Mouse (Mus musculus) thymus, postnatal 4 days (tissue): ENCODE results near the gene Stil.
A peak's percentile ranks its signal among the peaks of the same experiment; 100 is the strongest.

Source experiments
- DNase-seq: peaks from one replicate; pipeline ENCODE4 v3.0.0; 2021

Stil gene

DNA sequence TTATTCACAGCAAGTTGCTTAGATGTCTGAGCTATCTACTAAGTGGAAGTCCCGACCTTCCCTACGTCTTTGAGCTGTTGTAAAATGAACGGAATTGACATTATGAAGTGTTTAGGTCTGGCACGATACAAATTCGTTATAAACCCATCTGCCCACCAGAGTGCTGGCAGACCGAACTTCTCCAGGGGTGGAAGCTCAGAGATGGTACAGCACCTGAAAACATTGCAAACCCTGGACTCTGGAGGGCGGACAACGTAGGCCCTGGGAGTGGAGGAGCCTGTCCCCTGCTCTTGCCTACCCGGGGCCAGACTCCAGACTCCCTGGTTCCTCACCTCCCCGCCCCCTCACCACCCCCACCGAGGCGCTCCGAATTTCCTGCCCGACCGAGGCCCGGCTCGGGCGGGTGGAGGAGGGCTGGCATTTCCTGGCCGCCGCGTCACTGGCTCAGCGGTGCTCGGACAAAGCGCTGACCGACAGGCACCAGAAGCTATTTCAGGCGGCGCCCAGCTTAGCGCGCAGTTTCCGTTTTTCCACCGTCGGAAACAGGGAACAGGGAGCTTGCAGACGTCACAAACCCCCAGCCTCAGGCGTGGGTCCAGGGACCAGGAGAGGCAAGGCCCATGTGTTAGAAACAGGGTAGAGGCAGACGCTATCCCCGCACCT, 52.5 kb downstream of the Stil start:
- DNase-seq, result no peak

DNA sequence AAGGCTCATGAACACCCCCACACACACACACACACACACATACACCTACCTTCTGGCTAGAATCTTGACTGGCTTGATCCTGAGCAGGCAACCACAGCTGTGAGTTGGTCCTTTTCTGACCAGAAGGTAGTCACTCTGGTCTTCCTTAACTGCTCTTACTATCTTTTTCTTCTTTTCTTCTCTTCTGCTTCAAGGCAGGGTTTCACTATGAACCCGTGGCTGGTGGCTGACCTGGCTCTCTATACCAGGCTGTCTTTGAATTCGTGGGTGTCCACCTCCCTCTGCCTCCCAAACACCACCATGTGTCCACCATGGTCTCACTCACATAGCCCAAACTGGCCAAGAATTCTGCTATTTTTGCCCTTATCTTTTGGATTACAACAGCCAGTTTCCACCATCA, 55.1 kb downstream of the Stil start:
- no peak for DNase-seq

DNA sequence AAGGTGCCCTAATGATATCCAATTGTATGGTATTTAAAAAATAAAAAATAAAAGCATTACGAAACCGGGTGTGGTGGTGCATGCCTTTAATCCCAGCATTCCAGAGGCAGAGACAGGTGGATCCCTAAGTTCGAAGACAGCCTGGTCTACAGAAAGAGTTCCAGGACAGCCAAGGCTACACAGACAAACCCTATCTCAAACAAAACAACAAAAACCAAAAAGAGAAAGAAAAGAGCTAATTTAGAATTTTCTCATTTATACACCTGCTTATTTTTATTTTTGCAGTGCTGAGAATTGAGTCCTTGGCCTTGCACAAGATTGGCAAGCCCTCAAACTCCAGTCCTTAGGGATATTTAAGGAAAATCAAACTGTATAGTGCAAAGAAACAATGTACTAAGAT, 55.7 kb downstream of the Stil start:
- no peak for DNase-seq

DNA sequence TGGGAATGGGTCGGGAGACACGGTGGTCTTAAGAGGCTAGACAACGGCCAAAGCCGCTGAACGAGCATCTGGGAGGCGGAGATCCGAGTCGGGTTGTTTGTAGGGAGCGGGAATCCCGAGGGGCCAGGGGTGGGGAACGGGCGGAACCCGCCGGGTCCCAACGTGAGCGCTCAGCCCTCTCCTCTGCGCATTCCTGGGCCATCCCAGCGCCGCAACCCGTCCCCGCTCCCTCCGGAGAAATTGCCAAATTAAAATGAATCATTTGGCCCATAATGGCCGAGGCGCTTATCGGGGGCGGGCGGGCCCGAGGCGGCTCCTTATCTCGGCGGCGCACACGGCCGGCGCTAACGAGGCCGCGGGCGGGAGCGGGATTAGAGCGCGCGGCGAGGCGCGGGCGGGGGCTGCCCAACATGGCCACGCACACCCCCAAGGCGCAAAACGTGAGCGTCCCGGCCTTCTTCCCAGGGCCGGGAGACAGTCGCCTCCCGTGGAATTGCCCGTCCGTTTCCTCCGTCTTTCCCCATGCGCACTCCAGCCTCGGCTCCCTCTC, 56.5 kb downstream of the Stil start, which contains the start of gene Tal1:
Gene Tal1, plus strand, starts transcription at position 56 of the 550 bp plus-strand sequence.
- peak; percentile 23 for DNase-seq

DNA sequence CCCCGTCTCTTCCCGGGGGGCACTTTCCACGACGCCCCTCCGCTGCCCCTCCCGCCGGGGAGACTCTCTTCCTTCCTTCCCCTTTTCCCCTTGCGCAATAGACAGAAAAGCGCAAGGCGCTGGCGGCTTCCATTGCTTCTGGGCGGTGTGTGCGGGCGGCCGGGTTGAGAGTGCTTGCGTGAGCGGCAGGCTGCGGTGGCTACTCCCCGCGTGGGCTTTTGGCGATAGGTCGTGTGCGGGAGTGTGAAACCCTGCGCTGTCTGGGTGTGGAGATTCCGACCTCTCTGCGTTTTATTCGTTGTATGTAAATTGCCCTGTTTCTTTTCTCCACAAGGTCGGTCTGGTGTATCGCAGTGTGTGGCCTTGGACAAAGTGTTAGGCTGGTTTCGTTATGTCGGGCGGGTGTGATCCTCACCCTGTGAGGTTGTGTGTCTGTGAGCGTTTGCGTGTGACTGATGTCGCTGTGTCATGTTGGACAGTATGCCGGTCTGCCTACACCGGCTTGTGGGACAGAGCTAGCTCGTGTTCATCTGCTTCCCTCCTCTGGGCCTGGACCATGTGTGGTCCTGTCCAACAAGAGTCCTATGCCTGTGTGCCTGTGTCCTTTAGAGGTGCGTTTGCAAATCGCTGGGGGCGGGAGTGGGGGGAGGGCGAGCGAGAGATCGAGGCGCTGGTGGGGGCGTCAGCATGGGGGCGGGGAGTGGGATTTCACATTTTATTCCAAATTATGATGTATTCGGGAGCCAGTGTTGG, 57.1 kb downstream of the Stil start:
- DNase-seq, result peak; percentile 27

DNA sequence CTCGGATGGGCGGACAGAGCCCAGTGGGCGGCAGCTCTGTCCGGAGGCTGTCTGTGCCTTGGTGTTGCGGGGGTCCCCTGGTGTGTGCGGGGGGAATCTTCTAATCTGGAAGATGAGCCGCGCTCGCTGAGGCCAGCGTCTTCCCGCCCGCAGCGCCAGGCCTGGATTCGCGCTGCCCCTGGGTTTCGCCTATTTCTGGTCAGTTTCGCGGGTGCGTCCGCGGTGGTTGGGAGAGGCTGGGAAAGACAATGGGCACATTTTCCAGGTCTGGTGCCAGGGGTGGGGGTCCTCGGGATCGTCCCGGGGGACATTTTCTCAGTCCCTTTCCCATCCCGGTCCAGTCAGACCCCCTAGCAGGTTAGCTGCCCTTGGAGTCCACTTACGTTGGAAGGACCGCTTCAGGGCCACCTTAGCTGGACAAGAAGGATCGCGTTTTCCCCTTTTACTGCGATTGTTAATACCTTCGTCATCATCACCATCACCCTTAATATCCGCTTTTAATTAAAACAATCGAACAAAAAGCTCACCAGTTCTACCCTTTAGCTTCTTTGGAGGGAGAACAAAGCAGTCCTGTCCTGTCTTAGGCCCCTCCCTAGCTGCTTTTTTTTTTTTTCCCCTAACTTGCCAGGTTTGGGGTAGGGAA, 57.8 kb downstream of the Stil start:
- no peak for DNase-seq

DNA sequence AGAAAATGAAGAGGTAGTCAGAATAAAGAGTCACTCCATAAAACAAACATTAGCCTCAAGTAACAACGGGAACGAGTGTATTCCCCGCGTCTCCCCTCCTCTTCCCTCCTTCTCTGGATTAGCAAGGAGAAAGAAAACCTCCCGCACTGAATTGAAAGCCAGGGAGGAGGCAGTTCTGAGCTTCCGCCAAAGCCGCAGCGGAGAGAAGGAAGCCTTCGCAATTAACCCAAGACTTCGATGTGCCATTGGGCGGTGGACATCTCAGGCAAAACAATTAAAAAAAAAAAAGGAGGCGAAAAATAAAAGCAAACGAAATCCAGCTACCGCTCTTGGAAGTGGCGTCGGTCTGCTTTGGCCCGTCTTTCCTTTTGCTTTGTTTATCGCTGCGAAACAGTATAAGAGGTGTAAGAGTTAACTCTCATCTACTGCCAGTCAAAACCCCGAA, 58.4 kb downstream of the Stil start:
- DNase-seq, result no peak

DNA sequence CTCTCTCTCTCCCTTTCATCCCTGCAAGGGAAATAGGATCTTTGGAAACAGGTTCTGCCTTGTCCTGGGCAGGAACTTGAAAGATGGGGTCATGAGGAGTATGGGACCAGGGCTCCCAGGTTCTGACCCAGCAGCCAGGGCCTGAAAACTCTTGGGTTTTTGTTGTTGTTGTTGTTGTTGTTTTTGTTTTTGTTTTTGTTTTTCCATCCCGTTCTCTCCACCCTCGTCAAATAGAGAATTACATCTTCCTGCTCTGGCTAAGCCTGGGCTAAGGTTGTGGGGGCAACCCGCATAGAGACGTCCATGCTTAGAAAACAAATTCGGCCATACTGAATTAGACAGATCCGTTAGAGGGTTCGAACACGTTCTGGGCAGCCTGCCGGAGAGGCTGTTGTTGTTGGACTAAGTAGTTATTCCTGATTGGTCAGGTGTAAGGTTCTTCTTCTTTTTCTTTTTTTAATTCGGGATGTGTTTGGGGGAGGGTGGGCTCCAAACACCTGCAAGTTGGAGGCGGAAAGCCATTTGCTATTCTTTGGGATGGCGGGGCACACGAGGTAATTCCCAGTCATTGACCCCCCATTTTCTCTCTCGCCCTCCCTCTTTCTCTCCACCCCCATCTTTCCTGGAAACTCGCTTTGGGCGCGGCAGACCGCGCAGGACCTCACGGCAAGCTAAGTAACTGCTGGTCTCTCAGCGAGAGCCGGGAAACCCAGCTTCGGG, 59.1 kb downstream of the Stil start:
- DNase-seq, result no peak

DNA sequence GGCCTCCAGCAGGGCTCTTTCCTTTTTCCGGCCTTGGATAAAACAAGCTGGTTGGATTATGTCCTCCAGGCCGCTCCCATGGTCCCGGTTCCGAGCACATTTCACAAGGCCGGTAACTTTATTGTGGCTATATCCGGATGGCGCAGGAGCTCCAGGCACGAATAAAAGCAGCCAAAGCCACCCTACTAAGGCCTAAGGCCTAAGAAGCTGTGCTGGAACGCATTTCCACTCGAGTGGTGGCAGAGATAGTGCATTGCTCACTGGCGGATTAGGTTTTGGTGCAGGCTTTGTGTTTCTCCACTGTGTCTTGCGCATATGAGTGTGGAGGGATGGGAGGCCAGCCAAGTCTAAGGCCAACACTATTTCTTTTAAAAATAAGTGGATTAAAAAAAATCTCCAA, 59.9 kb downstream of the Stil start:
- no peak for DNase-seq

DNA sequence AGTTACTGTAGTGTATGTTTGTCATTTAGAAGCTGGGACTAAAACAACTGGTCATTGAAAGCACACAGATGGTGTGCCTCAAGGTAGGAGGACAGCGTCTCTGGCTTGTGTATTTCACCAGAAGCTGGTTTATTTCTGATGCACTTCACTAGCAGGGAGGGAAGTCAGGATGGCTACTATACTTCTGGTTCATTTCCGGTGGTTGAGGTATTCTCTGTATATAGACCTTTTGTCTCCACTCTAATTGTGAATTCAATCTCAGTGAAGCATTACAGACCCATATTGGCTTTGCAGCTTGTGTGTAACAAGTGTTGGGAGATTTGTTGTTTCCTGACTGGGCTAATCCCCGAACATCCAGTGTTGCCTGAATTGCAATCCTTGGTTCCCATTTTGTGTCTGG, 60.8 kb downstream of the Stil start:
- DNase-seq, result no peak

DNA sequence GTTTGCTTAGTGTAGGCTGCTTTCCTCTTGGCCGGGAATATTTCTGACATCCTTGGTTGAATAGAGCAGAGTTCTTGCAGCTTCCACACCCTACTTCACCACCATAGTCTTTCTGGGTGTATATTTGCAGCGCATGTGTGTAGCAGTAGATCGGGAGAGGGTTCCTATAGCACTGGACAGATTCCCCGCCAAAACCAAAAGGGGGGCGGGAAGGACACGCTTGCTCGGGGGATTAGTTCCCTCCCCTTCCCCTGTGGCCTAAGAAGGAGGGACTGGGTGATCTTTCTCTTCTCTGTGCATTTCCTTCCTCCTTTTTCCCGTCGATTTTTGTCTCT, 62.5 kb downstream of the Stil start:
- DNase-seq, result no peak

DNA sequence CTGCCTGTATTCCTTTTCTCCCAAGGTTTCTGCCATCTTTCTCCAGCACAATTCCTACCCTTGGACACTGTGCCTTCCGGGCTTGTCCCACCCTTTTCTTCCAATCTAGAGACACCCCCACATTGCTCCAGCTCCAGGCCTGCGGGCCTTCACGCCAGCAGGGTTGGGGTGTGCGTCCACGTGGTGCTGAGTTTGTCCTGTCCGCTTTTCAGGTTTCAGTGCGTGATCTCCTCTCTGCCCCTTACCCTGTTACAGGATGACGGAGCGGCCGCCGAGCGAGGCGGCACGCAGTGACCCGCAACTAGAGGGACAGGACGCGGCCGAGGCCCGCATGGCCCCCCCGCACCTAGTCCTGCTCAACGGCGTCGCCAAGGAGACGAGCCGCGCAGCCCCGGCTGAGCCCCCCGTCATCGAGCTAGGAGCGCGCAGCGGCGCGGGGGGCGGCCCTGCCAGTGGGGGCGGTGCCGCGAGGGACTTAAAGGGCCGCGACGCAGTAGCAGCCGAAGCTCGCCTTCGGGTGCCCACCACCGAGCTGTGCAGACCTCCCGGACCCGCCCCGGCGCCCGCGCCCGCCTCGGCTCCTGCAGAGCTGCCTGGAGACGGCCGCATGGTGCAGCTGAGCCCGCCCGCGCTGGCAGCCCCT, 63.0 kb downstream of the Stil start:
- peak; percentile 61 for DNase-seq

DNA sequence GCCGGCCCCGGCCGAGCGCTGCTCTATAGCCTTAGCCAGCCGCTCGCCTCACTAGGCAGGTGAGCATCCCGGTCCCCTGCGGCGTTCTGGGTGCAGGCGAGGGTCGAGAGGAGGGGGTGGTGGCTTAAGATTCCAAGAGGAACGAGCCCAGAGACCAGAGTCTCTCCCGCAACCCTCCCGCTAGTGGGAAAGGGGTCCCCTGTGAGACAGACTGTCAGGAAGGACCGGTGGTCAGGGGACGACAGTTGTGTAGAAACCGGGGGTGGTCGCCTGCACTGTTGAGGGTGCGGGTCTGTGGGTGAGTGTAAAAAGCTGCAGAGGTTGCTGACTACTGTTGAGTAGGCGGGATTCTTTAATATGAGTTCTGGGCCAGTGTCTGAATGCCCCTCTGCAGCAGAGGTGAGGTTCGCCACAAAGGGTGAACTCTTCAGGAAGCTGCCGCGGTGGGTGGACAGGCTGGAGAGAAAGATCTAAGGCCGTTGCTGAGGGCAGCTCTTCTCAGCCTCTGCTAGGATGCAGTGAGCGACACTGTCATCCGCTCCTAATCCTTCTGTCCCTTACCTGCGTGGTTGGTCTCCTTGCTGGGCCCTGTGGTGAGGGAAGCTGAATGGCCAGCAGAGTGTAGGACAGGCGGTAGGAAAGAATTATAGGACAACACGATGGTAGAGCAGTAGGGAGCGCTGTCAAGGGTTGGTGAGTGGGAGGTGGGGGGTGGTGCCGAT, 63.7 kb downstream of the Stil start:
- DNase-seq, result no peak

DNA sequence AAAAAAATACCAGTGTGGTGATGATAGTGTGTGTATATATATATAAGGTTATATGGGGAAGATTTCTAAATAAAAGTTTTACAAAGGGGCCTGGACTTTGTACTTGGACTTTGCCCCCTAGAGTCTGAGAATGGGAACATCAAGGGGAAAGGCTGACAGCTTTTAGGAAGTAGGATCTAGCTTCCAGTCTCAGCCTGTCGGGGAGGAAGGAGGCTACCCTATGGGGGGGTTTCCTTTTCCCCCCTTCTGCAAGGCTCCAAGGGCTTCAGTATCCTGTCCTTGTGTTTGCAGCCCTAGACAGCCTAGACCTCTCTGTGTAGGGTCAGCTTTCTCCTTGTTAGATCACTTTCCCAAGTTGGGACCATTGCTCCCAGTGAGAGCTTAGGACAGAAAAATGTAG, 71.7 kb downstream of the Stil start:
- no peak for DNase-seq

DNA sequence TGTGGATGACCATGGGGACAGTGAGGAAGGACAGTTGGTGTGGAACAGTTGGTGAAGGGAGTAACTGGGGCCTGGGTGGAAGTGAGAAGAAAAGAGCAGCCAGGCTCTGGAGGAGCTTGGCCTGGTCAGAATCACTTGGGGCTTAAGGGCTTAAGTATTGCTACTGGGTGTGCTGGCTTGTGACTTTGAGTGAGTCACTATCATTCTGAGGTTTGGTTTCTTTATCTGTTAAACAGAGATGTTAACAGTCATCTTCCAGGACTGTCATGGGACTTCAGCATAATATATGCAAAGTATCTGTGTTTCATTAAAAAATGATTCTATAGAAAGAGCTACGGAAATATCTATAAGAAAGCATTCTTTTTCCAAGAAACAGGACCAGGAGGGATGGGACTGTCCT, 74.8 kb downstream of the Stil start:
- DNase-seq, result no peak

DNA sequence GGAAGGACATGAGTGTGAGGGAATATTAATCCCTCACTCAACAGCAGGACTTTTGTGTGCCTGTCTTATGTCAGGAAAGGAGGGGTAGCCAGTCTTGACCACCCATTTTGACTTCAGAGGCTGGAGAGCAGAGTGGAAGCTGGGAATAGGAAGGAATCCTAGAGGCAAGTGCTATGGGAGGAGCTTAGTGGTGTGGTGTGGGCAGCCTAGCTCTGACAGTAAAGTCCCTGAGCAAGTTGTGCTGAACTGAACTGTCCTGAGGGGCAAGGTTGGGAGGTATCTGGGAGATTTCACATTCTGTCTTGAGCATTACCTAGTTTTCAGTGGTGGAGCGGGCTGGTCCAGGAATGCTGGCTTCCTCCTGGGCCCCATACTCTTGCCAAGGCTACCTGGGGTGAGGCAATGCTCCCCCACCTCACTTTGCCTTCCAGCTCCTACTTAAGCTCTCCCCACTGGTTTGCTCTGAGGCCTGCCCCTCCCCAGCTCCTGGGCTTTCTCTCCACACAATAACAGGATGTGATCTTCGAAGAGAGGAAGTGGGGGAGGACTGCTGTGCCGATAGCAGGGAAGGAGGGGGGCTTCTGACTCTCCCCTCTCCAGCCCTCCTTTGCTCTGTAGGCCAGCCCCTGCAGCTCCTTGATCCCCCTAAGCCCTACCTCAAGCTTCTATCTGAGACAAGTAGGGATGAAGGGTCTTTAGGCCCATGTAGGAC, 75.4 kb downstream of the Stil start:
- DNase-seq, result peak; percentile 48

DNA sequence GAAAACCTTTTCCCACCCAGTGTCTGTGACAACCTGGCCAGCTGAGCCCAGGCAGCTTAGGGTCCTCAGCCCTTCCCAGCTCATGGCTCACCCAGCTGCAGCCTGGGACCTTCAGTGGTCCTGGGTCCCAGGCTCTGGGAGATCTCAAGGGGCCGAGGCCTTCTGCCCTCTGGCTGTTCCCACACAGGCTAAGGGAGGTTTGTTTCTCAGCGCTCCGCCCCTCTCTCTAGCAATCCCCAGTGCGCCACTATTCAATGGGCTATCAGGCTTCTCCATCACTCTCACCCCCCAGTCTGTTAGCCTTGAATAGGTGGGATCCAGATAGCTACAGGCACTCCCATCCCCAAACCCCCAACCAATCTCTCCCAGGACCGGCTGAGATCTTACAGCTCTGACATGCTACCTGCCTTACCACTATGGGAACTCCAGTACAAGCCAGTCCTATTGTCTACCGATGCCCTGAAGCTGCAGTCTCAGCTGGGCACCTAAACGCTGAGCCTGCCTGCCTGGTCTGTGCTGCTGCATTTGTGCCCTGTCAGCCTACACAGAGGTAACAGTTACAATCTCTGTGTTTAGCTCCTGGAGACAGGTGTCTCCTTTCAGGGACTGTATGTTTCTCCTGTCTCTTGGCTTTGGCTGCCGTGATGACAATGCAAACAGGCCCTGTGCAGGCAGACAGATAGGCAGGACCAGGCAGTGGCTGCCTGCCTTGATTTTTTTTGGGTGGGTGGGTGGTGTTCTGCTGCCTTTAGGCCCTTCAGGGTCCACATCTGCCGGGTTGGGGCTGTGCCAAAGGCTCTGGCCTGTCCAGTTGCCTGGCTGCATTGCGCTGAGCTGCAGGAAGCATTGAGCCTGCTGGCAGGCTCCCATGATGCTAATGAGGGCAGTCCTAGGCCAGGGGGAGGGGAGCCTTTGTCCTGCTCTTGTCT, 79.2 kb downstream of the Stil start:
- DNase-seq, result no peak

DNA sequence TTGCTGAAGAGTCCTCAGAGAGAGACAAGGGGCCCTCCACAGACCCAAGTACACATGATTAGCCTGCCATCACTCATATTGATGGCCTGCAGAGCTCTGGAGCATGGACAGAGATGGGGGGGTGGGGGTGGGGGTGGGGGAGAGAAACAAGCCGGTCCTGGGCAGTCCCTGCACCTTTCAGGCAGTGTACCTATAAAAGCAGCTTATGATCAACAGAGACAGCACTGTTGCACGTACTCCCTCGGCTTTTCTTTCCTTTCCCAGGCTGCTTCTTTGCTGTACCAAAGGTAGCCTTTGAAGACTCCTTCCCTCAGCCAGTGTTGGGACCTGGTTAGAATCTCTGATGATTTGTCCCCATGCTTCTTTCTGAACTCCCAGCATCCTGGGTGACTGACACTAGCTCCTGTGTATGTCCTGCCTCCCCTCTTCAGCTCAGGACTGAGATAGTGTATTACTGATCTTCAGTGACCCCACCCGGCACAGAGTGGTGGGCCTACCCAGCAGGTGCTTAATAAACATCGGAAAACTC, 79.9 kb downstream of the Stil start:
- no peak for DNase-seq

DNA sequence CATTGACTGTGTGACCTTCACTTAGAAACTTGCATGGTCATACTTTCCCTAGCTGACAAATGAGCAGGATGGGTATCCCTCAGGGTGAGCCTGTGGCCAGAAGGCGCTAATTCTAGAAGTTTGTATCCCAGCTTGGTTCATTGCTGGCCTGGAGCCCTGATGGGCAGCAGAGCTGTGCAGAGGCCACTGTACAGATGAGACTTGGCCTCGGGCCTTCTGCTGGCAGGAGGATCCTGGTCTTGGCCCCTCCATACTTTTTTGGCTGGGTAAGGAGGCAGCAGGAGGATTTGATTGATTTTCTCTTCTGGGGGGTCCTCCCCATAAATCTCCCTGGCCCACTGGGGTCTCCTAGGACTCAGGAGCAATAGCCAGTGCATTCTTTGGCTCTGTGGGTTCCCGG, 83.1 kb downstream of the Stil start:
- no peak for DNase-seq

DNA sequence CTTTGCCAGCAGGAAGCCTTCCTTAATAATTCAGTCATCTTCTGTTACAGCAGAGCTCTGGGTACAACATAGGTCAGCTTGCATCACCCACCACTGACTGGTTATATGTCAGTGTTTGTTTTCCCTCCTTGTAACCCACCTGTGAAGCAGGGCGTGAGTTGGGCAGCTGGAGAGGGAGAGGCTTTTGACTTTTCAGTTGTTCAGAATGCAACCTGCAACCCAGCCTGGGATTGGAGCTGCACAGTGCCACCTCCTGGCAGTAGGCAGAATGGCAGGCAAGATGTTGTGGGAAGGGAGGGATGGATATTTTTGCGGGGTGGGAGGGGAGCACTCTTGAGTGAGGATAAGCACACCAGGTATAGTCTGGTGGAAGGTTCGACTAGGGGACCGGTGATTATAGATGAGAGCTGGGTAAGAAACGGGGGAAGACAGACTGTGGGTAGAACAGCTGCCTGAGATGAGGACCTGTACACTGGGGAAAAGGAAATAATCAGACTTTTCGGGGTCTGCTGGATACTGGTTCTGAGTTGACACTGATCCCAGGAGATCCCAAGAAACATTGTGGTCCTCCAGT, 85.7 kb downstream of the Stil start:
- DNase-seq, result peak; percentile 74
